Mouse (Mus musculus): ENCODE measurements around the gene Mpp3.

The Mpp3 gene

DNA sequence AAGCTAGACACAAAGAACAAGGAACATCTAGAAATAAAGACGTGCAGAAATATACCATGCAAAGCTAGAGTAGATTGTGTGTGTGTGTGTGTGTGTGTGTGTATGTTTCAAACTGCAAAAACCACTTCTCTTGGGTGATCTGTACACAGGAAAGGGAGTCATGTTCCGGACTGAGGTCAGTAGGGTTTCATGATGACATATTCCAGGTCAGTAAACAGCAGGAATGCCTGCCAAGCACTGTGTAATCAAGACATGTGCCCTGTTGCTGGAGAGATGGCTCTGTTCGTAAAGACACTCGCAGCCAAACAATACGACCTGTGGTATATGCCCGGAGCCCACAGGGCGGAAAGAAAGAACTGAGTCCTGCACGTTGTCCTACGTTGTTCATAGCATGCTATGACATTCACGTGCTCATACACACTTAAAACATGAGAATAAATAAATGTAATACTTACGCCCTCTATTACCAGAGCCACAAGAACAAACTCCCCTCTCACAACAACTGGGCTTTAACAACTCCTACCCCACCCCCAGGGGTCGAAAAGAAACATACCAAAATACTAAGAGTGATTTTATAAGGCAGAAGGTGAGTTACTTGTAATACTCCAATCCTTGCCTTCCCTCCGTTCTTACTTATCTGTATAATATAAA, 11.4 kb upstream of the Mpp3 start:
- DNase-seq (ENCODE audit: low spot score) = no peak

DNA sequence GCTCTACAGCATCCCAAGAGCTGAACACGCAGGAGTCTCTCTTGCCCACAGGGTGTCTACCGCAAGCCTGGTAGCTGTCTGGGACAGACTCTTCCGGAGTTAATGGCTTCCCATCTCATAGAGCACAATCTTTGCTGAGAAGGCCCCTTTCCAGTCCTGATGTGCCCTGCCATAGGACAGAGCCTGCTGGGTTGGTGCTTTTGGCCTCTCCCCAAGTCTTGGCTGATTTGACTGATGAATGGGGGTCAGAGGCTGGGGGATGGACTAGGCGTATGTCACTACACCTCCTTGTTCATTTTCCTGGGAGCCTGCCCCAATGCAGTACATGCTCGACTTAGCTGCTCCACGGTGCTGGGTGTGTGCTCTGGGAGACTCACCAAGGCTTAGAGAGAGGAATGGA, 9.5 kb upstream of the Mpp3 start:
- DNase-seq (ENCODE audit: low spot score) = no peak

DNA sequence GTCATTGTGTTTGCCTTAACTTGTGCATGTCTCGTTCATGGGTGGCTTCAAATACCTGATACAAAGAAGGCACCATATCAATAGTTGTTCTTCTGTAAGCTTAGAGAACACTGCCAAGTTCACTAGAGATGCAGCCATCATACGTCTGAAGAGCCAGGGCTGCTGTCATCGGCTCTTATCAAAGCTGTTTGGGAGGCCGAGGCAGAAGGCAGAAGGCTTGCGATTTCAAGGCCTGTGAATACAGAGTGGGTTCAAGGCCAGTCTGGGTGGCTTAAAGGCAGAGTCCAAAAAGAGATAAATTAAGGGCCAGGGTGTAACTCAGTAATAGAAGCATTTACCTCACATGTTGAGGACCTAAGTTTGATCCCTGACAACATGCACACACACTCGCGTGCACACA, 8.1 kb upstream of the Mpp3 start:
- no peak for DNase-seq (ENCODE audit: low spot score)

DNA sequence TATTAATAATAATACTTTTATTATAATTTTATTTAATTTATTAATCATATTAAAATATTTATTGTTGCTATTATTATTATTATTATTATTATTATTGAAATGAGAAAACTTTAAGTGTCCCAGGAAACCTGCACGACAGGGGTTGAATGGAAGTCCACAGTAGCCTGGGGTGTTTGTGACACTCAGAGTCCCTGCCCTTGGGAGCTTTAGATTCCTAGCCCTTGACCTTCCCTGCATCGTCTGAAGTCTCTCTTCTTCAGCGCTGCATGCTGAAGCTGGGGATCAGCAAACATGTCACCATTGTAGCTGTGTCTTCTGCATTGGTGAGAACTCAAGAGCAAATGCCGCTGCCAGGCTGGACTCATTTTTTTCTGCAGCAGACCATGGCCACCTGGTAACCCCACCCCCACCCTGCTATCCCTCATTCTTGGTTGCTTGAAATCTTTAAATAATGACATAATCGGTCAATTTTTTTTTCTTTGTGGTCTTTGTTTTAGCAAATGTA, 7.2 kb upstream of the Mpp3 start:
- DNase-seq (ENCODE audit: low spot score) = no peak

DNA sequence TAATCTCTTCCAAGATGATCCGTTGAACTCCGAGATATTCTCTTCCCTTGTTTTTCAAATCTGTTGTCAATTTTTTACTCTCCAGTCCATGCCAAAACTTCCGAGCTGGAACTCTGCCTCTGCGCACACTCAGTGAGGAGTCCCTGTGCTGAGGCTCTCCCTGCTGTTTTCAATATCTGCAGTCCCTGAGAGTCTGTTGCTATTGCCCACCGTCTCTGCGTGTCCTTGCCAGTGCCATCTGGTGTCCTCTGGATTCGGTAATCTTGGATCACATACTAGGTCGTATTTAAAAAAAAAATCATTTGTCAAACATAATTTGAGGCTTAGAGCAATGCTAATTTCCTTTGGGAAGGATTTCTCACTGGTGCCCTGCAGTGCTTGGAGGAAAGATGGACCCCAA, 6.6 kb upstream of the Mpp3 start:
- no peak for DNase-seq (ENCODE audit: low spot score)

DNA sequence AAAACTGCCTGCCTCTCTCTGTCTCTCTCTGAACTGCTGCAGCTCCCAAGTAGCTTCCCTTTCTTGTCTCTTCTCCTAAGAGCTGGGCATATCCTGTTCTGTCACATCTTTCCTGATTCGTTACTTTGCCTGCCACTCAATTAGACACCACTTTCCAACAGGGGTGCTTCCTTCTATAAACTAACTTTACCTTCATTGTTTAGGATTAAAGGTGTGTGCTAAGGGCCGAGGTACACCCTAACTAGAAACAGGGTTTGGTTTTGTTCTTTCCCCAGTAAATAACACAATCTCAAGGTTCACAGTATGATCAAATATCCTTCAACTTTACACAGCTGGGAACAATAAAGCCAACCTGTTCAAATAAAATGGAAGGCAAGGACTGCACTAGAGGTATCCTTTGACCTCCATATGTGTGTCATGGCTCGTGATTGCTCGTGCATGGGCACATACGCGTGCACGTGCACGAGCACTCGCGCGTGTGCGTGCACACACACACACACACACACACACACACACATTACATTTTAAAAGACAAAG, 4.9 kb upstream of the Mpp3 start:
- DNase-seq (ENCODE audit: low spot score) = no peak

DNA sequence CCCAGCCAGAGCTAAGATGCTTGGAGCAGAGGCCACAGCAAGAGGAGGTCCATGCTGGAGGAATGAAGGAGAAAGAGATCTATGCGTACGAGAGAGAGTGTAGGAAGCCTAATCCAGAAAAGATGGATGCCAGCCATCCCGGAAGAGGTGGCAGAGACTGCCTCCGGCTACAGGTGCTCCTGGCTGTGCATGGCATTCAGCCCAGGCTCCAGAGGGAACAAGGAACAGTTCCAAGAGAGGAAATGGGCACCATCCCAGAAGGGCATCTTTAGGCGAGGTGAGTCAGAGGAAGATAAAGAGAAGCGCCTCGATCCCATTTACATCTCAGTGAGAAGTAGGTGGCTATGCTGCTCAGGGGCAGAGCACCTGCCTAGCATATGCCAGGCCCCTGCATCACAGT, 2.9 kb upstream of the Mpp3 start:
- DNase-seq (ENCODE audit: low spot score) = no peak

DNA sequence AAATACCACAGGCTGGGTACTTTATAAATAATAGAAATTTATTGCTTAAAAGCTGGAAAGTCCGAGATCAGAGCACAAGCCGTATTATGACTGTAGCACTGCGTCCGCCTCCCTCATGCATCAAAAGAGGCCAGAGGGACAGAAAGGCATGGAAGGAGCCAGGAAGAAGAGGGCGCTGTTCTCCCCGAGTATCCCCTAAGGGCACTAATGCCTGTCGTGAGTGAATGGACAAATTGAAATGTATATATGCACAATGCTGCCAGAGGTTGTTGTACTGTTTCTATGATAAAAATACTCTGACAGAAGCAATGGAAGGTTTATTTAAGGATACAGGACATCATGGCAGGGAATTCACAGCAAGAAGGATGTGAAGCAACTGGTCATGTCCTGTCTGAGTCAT, 1.7 kb upstream of the Mpp3 start:
- no peak for DNase-seq (ENCODE audit: low spot score)

DNA sequence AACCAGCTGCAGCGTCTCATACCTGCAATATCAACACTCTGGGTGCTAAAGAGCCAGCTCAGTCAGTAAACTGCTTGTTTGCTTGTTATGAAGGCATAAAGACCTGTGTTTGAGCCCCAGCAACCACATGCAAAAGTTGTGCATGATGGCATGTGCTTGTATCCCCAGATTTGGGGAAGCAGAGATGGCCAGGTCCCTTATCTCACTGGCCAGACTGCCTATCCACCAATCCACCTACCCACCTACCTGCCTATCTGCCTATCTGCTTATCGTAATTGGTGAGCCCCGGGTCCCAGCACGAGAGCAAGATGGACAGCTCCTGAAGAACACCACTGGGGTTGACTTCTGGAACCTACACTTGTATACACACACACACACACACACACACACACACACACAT, 1.0 kb upstream of the Mpp3 start:
- no peak for DNase-seq (ENCODE audit: low spot score)

DNA sequence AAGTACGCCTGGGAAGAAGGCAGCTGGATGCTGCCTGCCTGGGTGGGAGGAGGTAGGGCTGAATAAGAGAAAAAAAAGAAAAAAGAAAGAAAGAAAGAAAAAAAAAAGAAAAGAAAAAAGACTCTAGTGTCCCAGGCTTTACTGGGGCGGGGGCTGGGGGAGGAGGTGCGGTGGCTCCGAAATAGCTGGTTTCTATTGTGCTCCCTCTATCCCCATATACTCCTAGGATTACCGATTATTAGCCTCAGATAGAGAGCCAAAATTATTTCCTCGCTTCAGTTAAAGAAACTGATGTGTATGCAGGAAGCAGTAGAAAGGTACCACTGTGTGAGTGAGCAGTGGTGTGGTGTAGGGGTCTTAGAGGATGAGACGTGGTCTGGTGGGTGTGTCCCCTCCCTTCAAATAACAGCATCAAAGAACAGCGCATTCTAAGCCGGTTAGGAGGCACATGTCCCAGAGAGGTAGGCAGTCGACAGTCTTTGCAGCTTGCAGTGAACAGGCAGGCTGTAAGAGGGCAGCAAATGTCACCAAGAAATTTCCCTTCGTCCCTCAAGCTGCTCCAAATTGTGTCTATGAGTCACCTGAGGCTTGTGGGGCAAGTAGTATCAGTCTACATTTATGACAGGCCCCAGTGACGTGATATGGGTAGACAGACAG, 772 bp downstream of the Mpp3 start:
- DNase-seq (ENCODE audit: low spot score) = no peak

DNA sequence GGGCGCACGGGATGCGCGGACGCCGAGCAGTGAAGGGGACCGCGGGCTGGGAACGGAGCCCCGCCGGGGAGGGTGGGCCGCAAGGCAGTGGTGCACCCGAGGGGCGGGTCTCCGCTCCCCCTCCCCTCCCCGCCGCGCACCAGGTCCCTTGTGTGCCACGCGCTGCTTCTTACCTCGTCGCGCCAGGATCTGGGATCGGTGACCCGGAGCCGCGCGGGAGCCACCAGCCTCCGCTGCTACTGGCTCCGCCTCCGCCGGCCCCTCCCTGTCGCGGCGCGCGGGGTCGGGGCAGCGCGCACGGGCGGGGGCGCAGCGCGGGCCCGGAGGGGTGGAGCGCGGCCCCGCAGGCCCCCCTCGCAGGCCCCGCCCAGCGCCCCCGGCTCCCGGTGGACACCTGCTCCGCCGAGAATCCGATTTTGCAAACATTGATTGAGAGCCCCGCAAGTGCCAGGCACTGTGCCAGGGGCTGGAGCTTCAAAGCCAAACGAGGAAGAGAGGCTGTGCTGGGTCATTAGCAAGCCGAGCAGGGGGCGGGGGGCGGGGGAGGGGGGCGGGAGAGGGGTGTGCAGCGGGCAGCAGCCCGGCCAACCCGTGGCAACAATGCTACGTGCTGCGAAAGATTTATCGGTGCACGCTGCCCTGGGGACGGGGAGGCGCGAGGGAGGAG, 1.4 kb downstream of the Mpp3 start:
- DNase-seq (ENCODE audit: low spot score) = no peak

DNA sequence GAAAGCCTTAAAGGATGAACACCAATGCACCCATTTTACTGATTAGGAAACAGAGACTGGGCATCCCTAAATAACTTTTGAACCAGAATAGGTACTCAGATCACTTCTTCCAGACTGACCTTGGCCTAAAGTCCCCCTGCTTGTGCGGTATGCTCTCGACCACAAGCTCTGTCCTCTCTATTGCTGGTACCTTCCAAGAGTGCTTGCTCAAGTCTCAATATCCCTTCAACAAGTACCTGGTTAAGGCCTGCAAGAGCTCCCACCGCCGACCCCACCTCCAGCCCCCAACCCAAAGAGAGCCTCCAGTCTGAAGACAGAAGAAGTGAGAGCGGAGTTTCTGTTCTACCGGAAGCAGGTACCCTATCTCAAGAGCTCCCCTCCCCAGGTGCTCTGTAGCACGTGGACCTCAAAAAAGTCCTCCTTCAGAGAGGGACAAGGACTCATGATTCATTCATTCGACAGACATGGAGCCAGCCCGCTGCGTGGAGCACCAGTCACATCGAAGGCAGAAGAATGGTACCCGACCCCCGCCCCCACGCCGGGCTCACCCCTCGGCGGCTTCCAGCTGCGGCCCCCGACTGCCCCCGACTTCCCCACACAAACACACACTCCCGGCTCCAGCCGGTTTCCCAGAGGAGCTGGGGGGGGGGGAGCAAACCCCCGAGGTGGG, 2.1 kb downstream of the Mpp3 start:
- DNase-seq (ENCODE audit: low spot score) = no peak

DNA sequence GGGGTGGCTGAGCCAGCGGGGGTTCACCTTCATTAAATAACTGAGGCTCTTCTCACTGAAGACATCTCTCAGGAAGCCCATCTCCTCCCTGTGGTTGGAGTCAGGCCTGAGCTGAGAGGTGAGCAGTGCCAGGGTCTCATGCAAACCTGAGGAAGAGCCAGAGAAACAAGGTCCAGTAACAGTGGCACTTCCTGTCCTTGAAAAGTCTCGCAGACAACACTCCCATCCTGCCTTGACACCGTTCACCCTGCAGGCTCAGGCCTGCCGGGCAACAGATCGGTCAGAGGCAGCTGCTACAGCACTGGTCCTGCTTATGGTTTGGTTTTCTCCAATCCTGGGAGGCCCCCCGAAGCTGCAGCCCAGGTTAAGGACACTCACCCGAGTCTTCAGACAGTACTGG, 2.9 kb downstream of the Mpp3 start:
- no peak for DNase-seq (ENCODE audit: low spot score)

DNA sequence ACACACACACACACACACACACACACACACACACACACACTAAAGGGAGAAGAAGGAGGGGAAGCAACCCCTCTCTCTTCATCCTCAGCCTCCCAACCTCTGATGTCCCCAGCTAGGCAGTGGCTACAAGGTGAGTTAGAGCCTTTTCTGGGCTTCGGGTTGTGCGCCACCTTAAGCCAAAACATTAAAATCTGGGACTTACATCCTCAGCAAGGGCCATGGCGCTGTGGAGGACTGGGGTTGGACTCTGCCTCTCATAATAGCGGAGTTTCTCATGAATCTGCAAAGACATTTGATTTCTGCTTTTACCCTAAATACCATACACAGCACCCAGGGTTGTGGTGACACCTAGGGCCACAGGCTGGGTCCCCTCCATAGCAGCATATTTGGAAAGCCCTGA, 3.4 kb downstream of the Mpp3 start:
- no peak for DNase-seq (ENCODE audit: low spot score)

DNA sequence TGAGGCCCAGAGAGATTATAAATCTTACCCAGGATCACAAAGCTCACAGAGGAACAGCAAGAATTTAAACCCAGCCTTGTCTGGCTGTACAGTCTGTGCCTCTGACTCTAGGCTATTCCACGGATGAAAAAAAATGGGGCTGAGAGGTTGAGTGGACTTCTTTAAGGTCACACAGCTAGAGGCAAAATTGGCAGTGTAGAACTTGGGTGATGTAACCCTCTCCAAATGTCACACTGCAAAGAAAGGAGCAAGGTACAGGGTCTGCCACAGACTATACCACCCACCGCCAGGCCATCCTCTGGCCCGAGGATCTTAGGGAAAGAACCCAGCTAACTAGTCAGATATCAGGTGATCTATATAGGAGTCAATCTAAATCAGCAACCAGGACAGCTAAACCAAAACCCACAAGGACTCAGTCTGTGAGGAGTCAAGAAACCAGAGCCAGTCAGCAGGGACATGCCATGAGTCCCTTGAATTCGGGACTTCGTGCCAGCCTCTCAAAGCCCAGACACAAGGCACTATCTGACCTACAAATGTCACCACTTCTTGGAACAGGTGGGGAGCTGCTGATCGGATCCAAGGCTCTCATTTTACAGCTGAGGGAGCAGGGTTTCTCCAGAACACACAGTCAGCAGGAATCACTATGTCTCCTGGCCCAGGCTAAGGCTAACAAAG, 4.0 kb downstream of the Mpp3 start:
- DNase-seq (ENCODE audit: low spot score) = no peak

DNA sequence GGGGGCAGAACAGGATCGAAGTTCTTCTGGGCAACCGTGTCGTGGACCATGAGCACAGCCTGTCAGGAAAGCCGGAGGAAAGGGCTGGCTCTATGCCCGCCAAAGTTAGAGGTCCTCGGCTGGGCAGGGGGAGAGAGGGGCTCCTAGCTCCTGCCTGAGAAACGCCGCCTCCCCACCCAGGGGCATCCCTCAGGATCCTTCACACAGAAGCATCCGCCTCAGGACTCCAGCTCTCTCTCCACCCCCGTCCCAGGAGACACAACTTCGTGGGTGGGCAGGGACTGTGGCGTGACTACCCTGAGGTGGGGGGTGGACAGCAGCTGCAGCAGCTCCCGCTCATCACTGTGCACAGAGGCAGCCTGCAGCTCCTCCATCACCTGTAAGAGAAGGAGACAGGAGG, 4.9 kb downstream of the Mpp3 start:
- no peak for DNase-seq (ENCODE audit: low spot score)

DNA sequence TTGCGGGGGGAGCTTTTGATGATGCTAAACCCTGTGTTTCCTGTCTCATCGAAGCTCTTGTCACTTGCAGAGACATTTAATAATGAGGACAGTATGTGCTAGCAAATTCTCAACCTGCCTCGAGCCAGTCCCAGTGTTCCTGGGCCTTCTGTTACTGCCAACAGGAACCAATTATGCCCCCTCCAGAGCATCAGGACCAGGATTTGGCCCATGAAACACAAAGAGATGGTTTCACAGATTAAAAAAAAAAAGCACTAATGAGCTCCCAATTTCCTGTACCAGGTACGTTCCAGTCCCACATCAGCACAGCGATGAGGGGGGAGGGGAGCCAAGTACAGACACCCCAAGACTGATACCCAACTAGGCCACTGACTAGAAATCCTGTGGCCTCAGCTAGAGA, 7.1 kb downstream of the Mpp3 start:
- no peak for DNase-seq (ENCODE audit: low spot score)

DNA sequence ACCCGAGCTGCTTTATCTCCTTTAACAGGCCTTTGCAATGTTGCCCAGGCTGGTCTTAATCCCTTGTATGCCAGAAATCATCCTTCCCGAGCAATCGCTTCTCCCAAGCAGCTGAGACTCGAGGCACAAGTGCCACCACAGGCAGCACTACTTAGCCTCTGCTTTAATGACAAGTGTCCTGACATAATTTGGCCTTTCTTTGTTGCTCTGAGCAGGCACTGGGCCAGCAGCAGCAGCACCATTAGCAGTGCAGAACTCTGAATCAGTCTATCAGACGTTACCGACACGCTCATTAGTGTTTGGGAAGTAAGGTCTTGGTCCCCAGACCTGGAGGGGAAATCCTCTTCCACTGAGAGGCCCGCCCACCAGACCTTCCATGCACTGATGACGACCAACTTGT, 8.5 kb downstream of the Mpp3 start:
- DNase-seq (ENCODE audit: low spot score) = no peak

DNA sequence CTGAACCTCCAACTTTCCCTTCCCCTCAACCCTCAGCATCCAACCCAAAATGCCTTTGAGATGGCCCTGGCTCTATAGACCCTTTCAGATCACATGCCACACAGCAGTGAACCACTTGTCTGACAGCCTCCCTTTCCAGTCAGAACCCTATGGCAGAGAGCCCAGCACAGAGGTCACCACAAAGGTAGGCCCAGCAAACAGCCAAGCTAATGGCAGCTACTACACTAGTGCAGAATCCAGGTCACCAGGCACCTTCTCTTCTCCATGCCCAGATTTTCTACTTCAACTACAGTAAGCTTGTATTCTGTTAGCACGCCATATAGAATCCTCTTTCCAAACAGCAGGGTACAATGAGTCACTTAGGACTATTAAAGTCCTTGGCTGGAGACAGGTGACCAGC, 12.1 kb downstream of the Mpp3 start:
- no peak for DNase-seq (ENCODE audit: low spot score)

DNA sequence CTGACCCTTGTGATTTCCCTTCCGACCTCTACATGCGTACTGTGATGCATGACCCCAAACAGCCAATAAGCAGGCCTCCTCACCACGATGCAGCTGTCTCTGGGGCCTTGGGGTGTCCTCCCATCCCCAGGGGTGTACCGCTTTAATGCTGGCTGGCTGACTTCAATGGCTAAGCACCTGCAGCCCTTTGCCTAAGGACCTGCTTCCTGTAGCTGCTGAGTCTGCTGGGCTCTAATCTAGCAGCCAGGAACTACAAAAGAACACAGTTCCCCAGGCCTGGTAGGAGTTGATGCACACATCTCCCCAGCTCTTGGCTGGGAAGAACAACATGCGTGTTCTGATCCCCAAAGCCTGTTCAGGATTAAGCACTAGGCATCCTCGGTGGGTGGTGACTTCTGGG, 12.8 kb downstream of the Mpp3 start:
- DNase-seq (ENCODE audit: low spot score) = no peak

DNA sequence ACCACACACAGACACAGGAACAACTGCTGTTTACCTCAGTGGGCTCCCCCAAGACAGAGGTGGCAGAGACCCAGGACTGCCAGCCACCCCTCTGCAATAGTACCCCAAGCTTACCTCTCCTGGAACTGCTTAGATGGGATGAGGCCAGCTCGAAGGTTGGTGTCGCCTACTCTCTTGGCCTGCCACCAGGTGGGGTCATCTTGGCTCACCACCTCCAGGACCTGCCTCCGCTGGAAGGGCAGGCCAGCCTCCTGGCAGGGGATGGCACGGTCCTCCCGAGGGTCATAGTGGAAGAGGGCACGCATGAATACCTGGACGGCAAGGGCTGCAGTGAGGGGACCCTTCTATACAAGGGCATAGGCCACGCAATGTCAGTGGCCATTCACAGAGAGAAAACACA, 15.1 kb downstream of the Mpp3 start:
- no peak for DNase-seq (ENCODE audit: low spot score)

DNA sequence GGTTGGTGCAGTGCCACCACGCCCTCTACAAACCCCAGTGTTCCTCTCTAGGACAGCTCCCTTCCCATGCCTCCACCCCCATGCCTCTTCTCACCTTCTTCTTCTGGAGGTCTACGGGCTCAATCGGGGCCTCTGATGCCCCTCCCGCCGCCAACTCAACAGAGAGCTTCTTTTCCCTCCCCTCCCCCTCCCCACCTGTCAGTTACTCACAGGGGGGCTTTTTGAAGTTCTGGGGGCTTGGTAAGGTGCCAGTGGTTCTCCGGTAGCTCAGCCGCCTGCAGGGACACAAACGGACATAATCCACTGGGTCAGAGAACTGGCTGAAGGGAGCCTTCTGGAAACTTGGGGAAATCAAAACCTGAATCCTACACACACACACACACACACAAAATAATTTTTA, 16.8 kb downstream of the Mpp3 start:
- no peak for DNase-seq (ENCODE audit: low spot score)
